Mouse (Mus musculus) liver, embryonic 14.5 days (tissue): ENCODE results near the gene Tusc2. TPM values are rescaled to one million over a fixed set of nuclear protein-coding genes. Genes with fewer than 3 reads are reported as not detected.

Experiments used
- ATAC-seq: fragments of 200-750 bp; cut with Nextera tagmentation; 2 replicates; pipeline ENCODE4 v1.8.0; 2017; ENCODE audit warnings: moderate number of reproducible peaks, mild to moderate bottlenecking, moderate library complexity; ENCODE audit not compliant: insufficient read depth
- DNase-seq, 3 experiments: peaks; one replicate each; pipeline ENCODE4 v3.0.0-alpha.2; 2012 to 2013; ENCODE audit warnings: low read depth in 3 of 3, low spot score in 3 of 3
- H3K27ac ChIP-seq: fragments of 300-500 bp; sonication (generic); 2 replicates; pipeline ENCODE4 v1.5.1; 2014; ENCODE audit warnings: moderate library complexity, mild to moderate bottlenecking, control low read depth, inconsistent platforms
- H3K27me3 ChIP-seq: fragments of 300-500 bp; sonication (generic); 2 replicates; pipeline ENCODE4 v1.6.1; 2014; ENCODE audit warnings: mild to moderate bottlenecking, low read length, moderate library complexity; ENCODE audit not compliant: control insufficient read depth, insufficient read depth
- H3K36me3 ChIP-seq: fragments of 300-500 bp; sonication (generic); replicated peaks from 2 replicates; pipeline ENCODE4 v1.6.1; 2014; ENCODE audit warnings: low read depth; ENCODE audit not compliant: control insufficient read depth, insufficient read depth
- H3K4me1 ChIP-seq, 2 experiments: fragments of 200-500 bp in 1 of 2; fragments of 300-500 bp in 1 of 2; sonication (generic) in 1 of 2; replicated peaks; 2 replicates each; pipeline ENCODE4 v1.6.1; 2012 to 2014; ENCODE audit warnings: antibody characterized with exemption in 1 of 2, inconsistent platforms in 1 of 2, low read length in 1 of 2; ENCODE audit not compliant: control insufficient read depth in 2 of 2, insufficient read depth in 2 of 2
- H3K4me2 ChIP-seq: fragments of 300-500 bp; sonication (generic); 2 replicates; pipeline ENCODE4 v1.6.1; 2014; ENCODE audit warnings: low read depth, mild to moderate bottlenecking, control low read depth, moderate library complexity
- H3K4me3 ChIP-seq, 2 experiments: fragments of 200-500 bp in 1 of 2; fragments of 300-500 bp in 1 of 2; sonication (generic) in 1 of 2; 2 replicates each; pipeline ENCODE4 v1.5.1; 2012 to 2014; ENCODE audit warnings: low read depth in 2 of 2, low read length in 2 of 2, mild to moderate bottlenecking in 2 of 2, control low read depth in 1 of 2, inconsistent platforms in 1 of 2, moderate library complexity in 1 of 2; ENCODE audit not compliant: insufficient read depth in 1 of 2
- H3K9ac ChIP-seq: fragments of 300-500 bp; sonication (generic); replicated peaks from 2 replicates; pipeline ENCODE4 v1.6.1; 2014; ENCODE audit warnings: mild to moderate bottlenecking, control low read depth, moderate library complexity
- H3K9me3 ChIP-seq: fragments of 300-500 bp; sonication (generic); 2 replicates; pipeline ENCODE4 v1.6.1; 2016; ENCODE audit warnings: low read length, mixed read lengths; ENCODE audit not compliant: control insufficient read depth
- CTCF ChIP-seq: IDR thresholded peaks from 2 replicates; pipeline ENCODE4 v1.5.1; 2016; ENCODE audit warnings: antibody characterized with exemption, low read depth, control low read depth
- EP300 ChIP-seq: IDR thresholded peaks from 2 replicates; pipeline ENCODE4 v1.6.1; 2016; ENCODE audit warnings: antibody characterized with exemption, low read depth
- whole genome bisulfite sequencing: fragments of 180-500 bp; shearing (Covaris S2); extraction: QIAGEN DNeasy Blood & Tissue Kit; methylation state at CpG from one replicate; pipeline ENCODE4 v1.1.7; 2014; ENCODE audit not compliant: insufficient replicate concordance; 5-methylcytosine and 5-hydroxymethylcytosine counted together
- polyA plus RNA-seq, 2 experiments: library from polyadenylated mRNA; depleted of rRNA in 1 of 2; stranded (reverse) in 1 of 2; unstranded in 1 of 2; fragments of >200 nt; fragmentation: Nextera tagmentation in 1 of 2; extraction: Ambion mirVana in 1 of 2; gene quantifications; 2 replicates each; pipeline versions ENCODE4 v1.2.1 to v1.2.3; 2012 to 2014

Gene Tusc2
- polyA plus RNA-seq, 2 experiments, result 22.6 to 39.7 TPM

DNA sequence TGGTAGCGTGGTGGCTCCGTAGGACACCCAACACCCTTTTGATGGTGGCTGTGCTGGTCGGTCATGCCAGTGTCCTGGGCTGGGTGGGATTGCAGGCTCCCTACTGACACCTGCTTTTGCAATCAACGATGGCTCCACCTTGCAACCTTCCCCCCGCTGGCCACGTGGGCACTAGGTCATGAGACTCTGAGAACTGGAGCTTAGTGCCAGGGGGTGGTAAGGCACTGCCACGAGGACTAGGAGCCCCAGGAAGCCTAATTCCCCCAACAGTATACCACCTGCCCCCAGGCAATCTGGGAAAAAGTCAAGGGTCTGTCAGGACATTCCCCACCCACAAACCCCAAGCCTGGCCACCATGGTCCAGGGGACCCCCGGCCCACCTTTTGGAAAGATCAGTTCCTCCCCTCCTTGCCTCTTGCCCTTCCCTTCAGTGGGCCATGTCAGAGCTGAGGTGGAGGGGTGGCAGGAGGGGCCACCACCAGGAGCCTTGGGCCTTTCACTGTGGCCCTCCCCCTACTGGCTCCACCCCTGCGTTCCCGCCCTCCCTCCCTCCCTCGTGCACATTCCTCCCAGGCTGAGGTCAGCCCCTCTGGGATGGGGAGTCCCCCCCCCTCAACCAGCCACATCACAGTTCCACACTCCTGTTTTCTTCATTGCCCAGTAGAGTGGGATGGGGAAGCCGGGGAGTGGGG, 45.8 kb downstream of the Tusc2 start, which contains the start of gene Sema3b:
Sema3b (minus strand) TSS at position 489 of the 692 bp plus-strand sequence.
- Histone ChIP-seq H3K9me3 (no peaks in the 10 kb centered on the region), H3K27ac (no peak within 1 kb of the TSS), H3K27me3 (no peaks in the 10 kb centered on the region), H3K36me3 (no peaks in the 10 kb centered on the region), H3K4me1 (peaks cover 5 to 20% of the 10 kb centered on the region in 2 experiments), H3K4me3 (no peak within 1 kb of the TSS), H3K9ac (no peak within 1 kb of the TSS), H3K4me2 (no peak within 1 kb of the TSS)
- ATAC-seq, result no peak
- DNase-seq, result no peak
- WGBS, result 41% methylated on average over 12 of the region's 12 CpGs
- TF ChIP-seq EP300 (no peak), CTCF (no peak)

DNA sequence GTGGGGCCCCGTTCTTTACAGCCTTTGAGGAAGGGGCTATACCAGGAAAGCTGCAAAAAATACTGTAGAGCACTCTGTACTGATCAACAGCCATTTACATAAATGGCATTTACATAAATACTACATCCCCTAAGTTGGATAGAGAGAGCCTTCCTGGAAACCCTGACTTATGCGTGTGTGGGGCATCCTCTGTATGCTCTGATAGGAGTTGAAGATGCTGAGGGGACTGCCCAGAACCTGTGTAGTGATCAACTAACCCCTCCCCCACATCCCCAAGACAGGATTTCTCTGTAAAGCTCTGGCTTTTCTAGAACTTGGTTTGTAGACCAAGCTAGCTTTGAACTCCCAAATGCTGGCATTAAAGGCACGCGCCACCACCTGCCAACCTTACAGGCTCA, 46.4 kb downstream of the Tusc2 start:
- 72% methylated on average over 4 of the region's 4 CpGs for WGBS
- Histone ChIP-seq H3K9ac (no peak overlapping the region), H3K36me3 (no peaks in the 10 kb centered on the region), H3K4me2 (no peak overlapping the region), H3K9me3 (no peaks in the 10 kb centered on the region), H3K4me3 (no peak overlapping the region), H3K27ac (no peak overlapping the region), H3K27me3 (no peaks in the 10 kb centered on the region), H3K4me1 (peaks cover 5 to 20% of the 10 kb centered on the region in 2 experiments)
- ATAC-seq (no peak), DNase-seq (no peak)
- TF ChIP-seq EP300 (no peak), CTCF (no peak)

DNA sequence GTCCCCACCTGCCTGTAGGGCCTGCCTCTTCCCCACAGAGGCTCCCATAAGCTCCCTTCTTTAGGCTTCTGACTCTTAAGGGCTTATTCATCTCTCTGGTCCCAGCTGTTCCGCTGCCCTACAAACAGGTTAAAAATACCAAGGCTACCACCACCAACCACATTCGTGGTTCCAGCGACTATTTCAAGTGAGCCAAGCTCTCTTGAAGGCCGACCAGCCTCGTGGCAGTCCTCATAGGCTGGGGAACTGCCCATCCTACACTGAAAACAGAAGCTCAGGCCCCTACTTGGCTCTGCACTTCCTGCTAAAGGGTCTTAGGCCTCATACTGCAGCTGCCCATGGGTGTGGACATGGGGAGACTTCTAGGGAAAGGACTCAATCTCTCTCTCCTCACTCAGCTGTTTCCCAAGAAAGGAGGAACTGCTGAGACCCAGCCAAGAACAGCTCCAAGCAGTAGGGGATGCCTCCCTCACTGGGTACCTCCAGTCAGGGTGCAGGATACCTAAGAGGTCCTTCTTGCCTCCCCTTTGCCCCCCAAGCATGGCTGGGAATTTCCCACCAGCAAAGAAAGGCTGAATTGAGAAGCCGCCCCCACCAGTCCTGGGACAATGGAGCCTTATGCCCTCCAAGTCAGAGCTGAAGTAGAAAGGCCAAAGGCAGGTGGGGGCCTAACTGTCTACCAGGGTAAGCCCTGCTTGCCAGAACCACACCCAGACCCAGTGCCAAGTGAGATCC, 48.6 kb downstream of the Tusc2 start:
- DNase-seq (no peak), ATAC-seq (0 out of 2 replicates have a peak, but pooled peaks have one; percentile 1)
- no peak overlapping the region for H3K4me3 ChIP-seq
- H3K36me3 ChIP-seq, result peaks cover 20% of the 10 kb centered on the region
- peak overlapping the region; percentile 82 for H3K4me2 ChIP-seq
- H3K9ac ChIP-seq, result no peak overlapping the region
- peaks cover 5 to 17% of the 10 kb centered on the region in 2 experiments for H3K4me1 ChIP-seq
- no peak for TF ChIP-seq CTCF
- TF ChIP-seq EP300, result no peak
- H3K27ac ChIP-seq, result no peak overlapping the region
- H3K27me3 ChIP-seq, result no peaks in the 10 kb centered on the region
- 36% methylated on average over 6 of the region's 6 CpGs for WGBS
- H3K9me3 ChIP-seq, result no peaks in the 10 kb centered on the region

DNA sequence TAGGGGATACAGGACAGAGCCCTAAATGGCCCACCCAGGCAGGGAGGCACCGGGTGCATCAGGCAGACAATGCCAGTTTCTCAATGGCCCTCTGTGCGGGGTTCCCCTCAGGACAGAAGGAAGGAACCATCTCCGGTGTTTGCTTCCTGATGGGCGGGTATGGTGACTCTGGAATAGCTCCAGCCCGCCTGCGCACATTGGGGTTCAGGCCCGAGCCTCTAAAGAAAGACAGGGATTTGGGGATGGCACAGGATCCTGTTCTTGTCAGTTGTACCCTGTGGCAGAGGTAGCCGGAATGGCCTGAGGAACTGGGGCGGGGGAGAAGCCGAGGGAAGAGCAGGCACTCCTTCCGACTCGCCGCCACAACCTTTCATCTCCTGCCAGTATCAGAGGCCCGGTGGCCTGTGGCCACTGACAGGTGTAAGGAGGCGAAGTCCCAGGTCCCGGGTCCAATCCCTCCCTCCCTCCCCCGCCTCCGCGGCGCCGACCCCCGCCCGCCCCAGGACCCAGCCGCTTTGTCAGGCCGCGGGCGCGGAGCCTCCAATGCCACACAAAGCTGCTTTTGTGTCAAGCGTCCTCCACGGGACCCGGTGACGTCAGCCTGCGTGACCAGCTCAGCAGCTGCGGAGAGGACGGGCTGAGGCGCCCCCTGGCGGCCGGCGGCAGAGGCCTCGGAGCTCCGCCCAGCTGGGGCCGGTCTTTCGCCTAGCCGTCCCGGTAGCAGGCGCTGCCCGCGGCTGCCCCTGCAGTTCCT, 49.3 kb downstream of the Tusc2 start:
- 4% methylated on average over 48 of the region's 48 CpGs for WGBS
- TF ChIP-seq CTCF (peak; percentile 91), EP300 (no peak)
- no peaks in the 10 kb centered on the region for H3K9me3 ChIP-seq

More for the DNA sequence above, 49.3 kb downstream of the Tusc2 start:
- Histone ChIP-seq H3K4me3 (peak overlapping the region; percentile 30 to 57), H3K4me2 (peak overlapping the region; percentile 82), H3K9ac (peak overlapping the region; percentile 73), H3K4me1 (peaks cover 5 to 17% of the 10 kb centered on the region in 2 experiments), H3K27me3 (no peaks in the 10 kb centered on the region), H3K36me3 (peaks cover 25% of the 10 kb centered on the region), H3K27ac (peak overlapping the region; percentile 49)
- peak; percentile 88 to 90 (median 90) for DNase-seq
- ATAC-seq, result peak; percentile 93
